Mouse (Mus musculus) gastrocnemius, adult 2 months (tissue): ENCODE data around the gene Fdx1l. TPM values are rescaled to one million over a fixed set of nuclear protein-coding genes. Genes with fewer than 3 reads are reported as not detected.

ENCODE experiments used
- DNase-seq: peaks from one replicate; pipeline ENCODE4 v3.0.0; 2022
- H3K27ac ChIP-seq: fragments of 200-600 bp; 2 replicates; pipeline ENCODE4 v1.8.1; 2022; ENCODE audit warnings: mild to moderate bottlenecking
- H3K4me3 ChIP-seq: fragments of 200-600 bp; 2 replicates; pipeline ENCODE4 v1.8.1; 2022; ENCODE audit warnings: mild to moderate bottlenecking, moderate library complexity
- CTCF ChIP-seq: fragments of 200-600 bp; IDR thresholded peaks from 2 replicates; pipeline ENCODE4 v1.8.1; 2022; ENCODE audit warnings: antibody characterized with exemption, mild to moderate bottlenecking, moderate library complexity
- intact Hi-C: fragments of 180-260 bp; cut with DNase I; formaldehyde crosslinking; loops from one replicate; pipeline ENCODE4 v1.15.1; 2025
- total RNA-seq, 2 experiments: library from RNA; stranded (reverse); gene quantifications; 2 replicates each; pipeline ENCODE4 v1.2.3; 2021

Gene Fdx1l
- total RNA-seq, 2 experiments from 2014 or later: 39.0 to 49.0 TPM

DNA sequence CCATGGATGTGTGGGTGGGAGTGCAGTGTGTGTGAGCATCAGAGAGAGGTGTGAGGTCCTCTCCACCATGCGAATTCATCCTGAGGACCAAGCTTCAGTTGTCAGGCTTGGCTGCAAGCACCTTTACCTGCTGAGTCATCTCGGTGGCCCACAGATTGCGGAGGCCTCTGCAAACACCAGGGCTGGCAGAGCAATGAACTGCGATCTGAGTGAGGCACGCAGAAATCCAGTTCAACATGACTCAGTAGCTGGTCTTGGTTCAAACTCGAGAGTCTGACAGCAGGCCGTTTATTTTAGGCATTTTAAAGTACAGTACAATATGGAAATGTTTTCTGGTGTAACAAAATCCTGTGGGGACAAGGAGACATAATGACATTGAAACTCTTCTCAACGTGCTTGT, 24.4 kb upstream of the Fdx1l start:
- DNase-seq: no peak
- intact Hi-C loops: no loop called here
- Histone ChIP-seq H3K4me3 (no peak overlapping the region), H3K27ac (no peak overlapping the region)
- TF ChIP-seq CTCF: no peak

DNA sequence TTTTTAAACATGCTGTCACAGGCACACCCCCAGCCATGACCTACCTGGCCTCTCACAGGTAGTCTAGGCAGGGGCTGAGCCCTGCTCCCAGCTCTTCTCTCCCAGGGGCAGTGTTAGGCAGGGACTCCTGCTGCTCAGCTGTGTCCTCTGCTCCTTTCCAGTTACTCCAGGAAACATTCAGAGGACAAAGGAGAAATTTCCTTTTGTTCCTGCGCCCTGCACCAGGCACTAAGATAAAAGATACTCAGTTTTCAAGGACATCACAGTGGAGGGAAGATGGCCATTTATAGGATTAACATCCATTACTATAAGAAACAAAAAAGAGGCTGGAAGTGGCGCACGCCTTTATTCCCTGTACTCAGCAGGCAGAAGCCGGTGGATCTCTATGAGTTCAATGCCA, 22.5 kb upstream of the Fdx1l start:
- no peak for DNase-seq
- TF ChIP-seq CTCF: no peak
- intact Hi-C loops: no loop called here
- Histone ChIP-seq H3K4me3 (no peak overlapping the region), H3K27ac (no peak overlapping the region)

DNA sequence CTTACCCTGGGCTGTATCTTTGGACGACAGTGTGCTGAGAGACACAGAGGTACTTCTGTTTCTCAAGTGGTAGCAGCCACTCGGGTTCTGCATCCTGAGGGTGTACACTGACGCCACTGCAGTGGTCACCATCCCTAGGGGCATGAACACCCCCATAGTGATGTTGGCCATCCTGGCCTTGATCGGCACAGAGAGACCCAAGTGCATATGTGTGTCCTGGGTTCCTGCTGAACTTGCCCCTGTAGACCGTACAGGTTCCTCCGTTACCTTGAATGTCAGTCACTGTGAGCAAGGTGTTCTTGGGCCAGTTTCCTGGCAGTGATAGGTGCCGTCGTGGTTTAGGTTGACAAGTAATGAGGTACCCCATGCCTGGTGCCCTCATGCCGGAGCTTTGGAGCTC, 20.0 kb upstream of the Fdx1l start:
- TF ChIP-seq CTCF: no peak
- Histone ChIP-seq H3K4me3 (no peak overlapping the region), H3K27ac (no peak overlapping the region)
- intact Hi-C loops: loop anchor here (5.0 kb wide), 2 partner anchors 39 to 54 kb away; partner anchors contain the start of genes Cdc37 and Tyk2
- no peak for DNase-seq

DNA sequence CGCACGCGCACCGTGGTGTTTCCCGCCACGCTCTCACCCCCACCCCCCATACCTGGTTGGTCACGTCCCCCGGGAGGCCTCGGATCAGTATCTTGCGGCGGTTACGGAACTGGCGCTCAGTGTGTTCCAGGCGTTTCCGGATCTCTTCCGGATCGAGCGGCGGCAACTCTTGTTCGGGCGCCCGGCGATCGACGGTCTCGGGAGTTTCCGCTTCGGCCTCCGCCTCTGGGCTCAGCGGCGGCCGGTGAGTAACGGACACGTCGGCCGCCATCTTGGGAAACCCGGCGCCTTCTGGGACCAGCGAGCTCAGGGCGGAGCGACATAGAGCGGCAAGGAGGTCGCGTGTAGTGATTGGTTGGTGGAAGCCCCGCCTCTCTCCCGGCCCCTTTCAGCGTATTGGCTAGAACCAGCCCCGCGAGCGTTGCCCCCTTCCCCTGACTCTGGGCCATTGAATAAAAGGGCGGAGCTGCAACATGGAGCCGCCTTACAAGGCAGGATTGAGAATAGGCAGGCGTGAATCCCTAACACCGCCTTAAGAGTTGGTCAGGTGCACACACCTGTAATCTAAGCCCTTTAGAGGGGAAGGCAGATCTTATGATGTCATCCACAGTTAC, 18.4 kb upstream of the Fdx1l start, which contains the start of the genes Gm38431 and Raver1:
Gene Gm38431, minus strand, starts transcription at position 291 of the 614 bp plus-strand sequence.
Gene Raver1, minus strand, starts transcription at position 302 of the 614 bp plus-strand sequence.
- H3K4me3 ChIP-seq: peak within 1 kb of the TSS; percentile 88
- intact Hi-C loops: loop anchor here (2.0 to 5.0 kb wide), 3 partner anchors 40 to 59 kb away; partner anchors contain the start of genes Cdc37, Icam5 and Tyk2
- peak; percentile 98 for DNase-seq
- no peak for TF ChIP-seq CTCF
- H3K27ac ChIP-seq: peak within 1 kb of the TSS; percentile 92

DNA sequence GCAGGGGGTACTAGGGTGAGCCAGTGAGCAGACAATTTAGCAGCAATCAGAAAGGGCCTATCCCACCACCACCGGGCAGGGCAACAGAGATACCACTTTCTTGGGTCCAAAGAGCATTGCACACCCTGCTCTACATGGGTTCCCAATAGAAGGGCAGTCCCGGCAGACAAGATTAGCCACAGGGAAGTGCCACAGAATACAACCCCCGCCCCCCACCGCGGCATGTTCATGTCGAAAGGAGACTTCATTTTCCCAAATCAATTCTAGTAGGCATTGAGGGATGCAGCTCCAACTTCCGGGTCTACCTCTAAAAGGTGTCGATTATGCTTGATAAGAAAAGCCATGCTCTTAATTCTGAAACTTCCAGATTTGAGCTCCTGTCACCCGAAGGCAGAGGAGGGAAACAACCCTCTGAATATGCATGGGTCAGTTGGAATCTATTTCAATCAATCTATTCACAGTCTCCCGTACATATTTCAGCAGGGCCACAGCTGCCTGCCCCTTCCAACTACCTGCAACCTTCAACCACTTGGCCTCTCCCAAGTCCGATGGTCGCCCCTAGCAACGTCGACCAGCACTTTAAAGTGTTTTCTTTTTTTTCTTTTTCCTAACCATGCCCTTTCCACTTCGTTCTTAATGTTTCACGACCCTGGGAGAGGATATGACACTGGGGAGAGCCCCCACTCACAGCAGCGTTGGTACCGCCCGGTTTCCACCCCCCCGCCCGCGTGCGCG, 17.7 kb upstream of the Fdx1l start:
- Histone ChIP-seq H3K4me3 (peak overlapping the region; percentile 88), H3K27ac (peak overlapping the region; percentile 92)
- intact Hi-C loops: loop anchor here (2.0 to 5.0 kb wide), 3 partner anchors 41 to 58 kb away; partner anchors contain the start of genes Cdc37, Icam5 and Tyk2
- no peak for TF ChIP-seq CTCF
- DNase-seq: no peak

DNA sequence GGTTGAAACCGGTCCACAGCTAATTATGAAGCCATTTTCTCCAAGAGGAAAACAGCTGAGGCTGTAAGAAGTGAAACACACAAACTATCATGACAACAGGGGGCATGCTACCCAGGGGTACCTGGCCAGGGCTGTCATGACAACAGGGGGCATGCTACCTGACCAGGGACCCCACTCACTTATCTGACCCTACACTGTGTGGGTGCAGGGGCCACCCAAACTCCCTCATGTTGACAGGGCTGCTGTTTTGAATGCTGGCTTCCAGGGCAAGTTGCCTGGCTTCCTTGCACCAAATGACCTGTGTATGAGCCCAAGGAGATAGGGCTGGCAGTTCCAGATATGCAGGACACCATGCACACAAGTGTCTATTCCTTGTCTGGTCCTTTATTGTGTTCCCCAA, 17.1 kb upstream of the Fdx1l start:
- TF ChIP-seq CTCF: no peak
- intact Hi-C loops: loop anchor here (2.0 to 5.0 kb wide), 3 partner anchors 42 to 58 kb away; partner anchors contain the start of genes Cdc37, Icam5 and Tyk2
- peak overlapping the region; percentile 88 for H3K4me3 ChIP-seq
- no peak for DNase-seq
- H3K27ac ChIP-seq: peak overlapping the region; percentile 92; the same call in 1 of the 2 replicates

DNA sequence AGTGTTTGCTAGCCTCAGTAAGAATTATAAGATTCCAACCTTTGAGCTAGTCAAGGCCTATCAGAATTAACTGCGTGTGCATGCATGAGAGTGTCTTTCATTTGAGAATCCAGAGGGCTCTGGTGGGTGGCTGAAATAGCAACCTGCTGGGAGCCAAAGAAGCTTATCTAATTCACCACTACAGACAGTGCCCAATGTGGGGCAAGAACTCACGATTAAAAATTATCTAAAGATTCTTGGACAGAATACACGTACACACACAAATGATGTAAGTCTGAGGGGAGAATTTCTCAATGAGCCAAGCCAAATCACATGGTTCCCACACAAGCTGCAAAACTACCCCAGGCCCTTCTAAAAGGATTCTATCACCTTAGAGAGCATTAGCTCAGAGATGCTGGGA, 9.9 kb upstream of the Fdx1l start:
- intact Hi-C loops: no loop called here
- no peak for TF ChIP-seq CTCF
- no peak overlapping the region for H3K27ac ChIP-seq
- no peak overlapping the region for H3K4me3 ChIP-seq
- DNase-seq: no peak

DNA sequence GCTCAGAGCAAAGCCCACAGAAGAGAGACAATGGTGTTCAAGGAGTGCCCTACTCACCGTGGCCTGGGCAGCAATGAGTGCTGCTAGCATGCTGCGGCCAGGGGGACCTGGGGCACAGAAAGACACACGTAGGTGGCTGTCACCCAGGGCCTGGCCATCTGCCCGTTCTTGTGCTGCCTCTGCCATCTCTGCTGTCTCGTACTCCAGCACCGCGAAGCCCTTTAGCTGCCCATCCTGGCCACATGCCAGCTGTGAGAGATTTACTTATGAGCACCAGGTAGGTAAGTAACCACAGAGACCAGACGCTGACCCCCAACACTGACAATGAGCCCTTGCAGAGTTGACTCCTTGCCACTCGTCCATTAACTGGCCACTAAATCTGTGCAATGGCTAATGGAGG, 7.7 kb upstream of the Fdx1l start:
- Histone ChIP-seq H3K27ac (no peak overlapping the region), H3K4me3 (no peak overlapping the region)
- no peak for TF ChIP-seq CTCF
- intact Hi-C loops: no loop called here
- peak; percentile 42 for DNase-seq

DNA sequence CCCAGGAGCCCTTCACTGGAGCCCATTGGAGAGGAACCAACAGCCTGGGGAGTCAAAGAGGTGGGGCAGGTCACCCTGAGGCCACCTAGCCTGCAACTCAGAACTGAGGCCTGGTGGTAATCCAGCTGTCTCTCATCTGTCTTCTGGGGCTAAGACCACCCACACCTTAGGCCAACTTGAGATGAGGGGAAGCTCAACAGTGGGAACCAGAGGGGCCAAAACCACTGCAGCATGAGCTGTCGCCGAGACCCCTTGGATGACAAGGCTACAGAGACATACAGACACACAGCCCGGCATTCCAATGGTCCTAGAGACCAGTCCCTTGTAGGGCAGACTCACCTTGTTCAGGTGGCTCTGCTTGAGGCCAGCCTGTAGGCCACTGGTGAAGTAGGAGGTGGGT, 2.2 kb upstream of the Fdx1l start:
- intact Hi-C loops: no loop called here
- Histone ChIP-seq H3K27ac (no peak overlapping the region), H3K4me3 (no peak overlapping the region)
- no peak for DNase-seq
- TF ChIP-seq CTCF: no peak

DNA sequence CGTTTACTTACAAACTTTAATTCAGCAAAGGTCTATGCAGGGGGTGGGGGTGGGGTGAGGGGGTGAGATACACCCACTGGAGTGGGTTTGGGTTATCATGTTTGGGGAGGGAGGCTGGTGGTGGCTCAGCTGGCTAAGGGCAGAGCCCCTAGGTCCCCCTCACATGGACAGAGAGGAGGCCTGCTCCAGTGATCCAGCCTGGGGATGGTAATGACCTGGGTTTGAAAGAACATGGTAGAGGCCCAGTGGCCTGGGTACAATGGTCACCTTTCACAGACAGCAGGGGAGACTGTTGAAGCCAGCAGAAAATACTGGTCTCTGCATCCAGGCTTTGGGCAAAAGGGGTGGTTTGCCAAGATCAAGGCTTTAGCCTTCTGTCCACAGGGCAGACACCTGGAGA, 759 bp upstream of the Fdx1l start:
- intact Hi-C loops: loop anchor here (5.0 kb wide), 1 partner anchor 177 kb away; the partner anchor contains the start of gene Eif3g

DNA sequence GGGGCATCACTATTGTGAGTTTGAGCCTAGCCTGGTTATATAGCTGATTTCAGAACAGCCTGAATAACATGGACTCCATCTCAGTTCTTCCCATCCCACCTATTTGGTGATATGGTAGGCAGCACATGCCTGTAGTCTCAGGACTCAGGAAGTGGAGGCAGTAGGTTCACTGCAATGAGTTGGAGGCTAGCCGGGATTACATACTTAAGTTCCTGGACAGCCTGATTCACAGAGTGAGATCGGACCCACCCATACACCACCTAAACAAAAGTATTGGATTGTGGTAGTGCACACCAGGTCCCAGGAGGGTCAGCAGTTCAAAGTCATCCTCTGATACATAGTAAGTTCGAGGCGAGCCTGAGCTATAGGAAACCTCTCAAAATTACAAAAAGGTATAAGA, 773 bp downstream of the Fdx1l start:
- peak overlapping the region; percentile 91 for H3K27ac ChIP-seq
- intact Hi-C loops: loop anchor here (5.0 kb wide), 1 partner anchor 175 kb away; the partner anchor contains the start of gene Eif3g
- no peak for DNase-seq
- no peak for TF ChIP-seq CTCF
- peak overlapping the region; percentile 95 for H3K4me3 ChIP-seq

More for the DNA sequence above, 759 bp upstream of the Fdx1l start:
- H3K4me3 ChIP-seq: peak overlapping the region; percentile 95; the same call in 1 of the 2 replicates
- H3K27ac ChIP-seq: peak overlapping the region; percentile 91; the same call in 1 of the 2 replicates
- no peak for TF ChIP-seq CTCF
- no peak for DNase-seq

DNA sequence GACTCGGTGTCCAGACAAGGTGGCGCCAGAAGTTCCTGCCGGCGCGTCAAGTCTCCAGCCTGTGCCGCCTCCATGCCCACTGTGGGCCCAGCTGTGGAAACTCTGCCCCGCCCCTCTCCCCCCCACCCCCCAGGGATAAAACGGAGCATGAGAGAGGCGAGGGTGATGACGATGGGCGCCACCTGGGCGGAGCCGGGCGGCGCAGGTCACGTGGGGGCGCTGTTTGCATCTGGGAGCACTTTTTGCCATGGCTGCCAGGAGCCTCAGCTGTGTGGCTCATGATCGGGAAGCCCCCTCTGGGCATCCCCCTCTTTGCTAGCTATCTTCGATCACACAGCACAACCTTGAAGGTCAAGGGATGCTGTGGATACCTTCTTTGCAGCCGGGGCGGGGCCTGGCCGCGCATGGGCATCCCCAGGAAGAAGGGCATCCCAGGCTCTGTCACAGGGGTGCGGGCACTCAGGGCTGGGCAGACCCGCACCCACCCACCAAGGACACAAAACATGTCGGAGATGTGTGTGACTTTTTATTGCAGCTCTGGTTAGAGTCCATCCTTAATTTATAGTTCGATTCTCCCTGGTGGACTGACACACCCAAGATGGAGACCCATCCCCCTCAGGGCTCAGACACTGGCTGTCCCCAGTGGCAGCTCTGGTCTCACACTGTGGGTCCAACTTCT, 6.3 kb downstream of the Fdx1l start, which contains the start of gene Zglp1:
Gene Zglp1, minus strand, starts transcription at position 88 of the 679 bp plus-strand sequence.
- no peak within 1 kb of the TSS for H3K27ac ChIP-seq
- H3K4me3 ChIP-seq: no peak within 1 kb of the TSS
- intact Hi-C loops: no loop called here
- no peak for TF ChIP-seq CTCF
- DNase-seq: no peak
